Mouse (Mus musculus) liver, postnatal 0 days (tissue): ENCODE measurements at regions not wholly inside any gene's neighbourhood (a gene's known extent, or its start where the extent isn't known, plus 50 kb on each side); places are given as distances from the start of the nearest gene placed in this dataset.

ENCODE experiments used
- ATAC-seq: fragments of 200-750 bp; cut with Nextera tagmentation; 2 replicates; pipeline ENCODE4 v1.8.0; 2017; ENCODE audit warnings: mild to moderate bottlenecking, moderate library complexity
- DNase-seq: peaks from one replicate; pipeline ENCODE4 v3.0.0-alpha.2; 2016
- H3K27ac ChIP-seq: fragments of 300-500 bp; sonication (generic); 2 replicates; pipeline ENCODE4 v1.5.1; 2014; ENCODE audit warnings: antibody characterized with exemption, moderate library complexity, mild to moderate bottlenecking, low read depth
- H3K27me3 ChIP-seq: fragments of 300-500 bp; sonication (generic); 2 replicates; pipeline ENCODE4 v1.6.1; 2014; ENCODE audit warnings: low read length, control low read depth, mixed read lengths; ENCODE audit not compliant: insufficient read depth
- H3K36me3 ChIP-seq: fragments of 300-500 bp; sonication (generic); replicated peaks from 2 replicates; pipeline ENCODE4 v1.6.1; 2014; ENCODE audit warnings: mild to moderate bottlenecking, control low read depth, low read length, moderate library complexity, mixed read lengths; ENCODE audit not compliant: insufficient read depth
- H3K4me1 ChIP-seq: fragments of 300-500 bp; sonication (generic); 2 replicates; pipeline ENCODE4 v1.6.1; 2014; ENCODE audit warnings: antibody characterized with exemption, mild to moderate bottlenecking, control low read depth; ENCODE audit not compliant: insufficient read depth
- H3K4me2 ChIP-seq: fragments of 300-500 bp; sonication (generic); 2 replicates; pipeline ENCODE4 v1.6.1; 2014; ENCODE audit warnings: low read depth, mild to moderate bottlenecking, low read length, moderate library complexity, mixed read lengths
- H3K4me3 ChIP-seq: fragments of 300-500 bp; sonication (generic); 2 replicates; pipeline ENCODE4 v1.5.1; 2014; ENCODE audit warnings: low read depth, low read length
- H3K9ac ChIP-seq: fragments of 300-500 bp; sonication (generic); replicated peaks from 2 replicates; pipeline ENCODE4 v1.6.1; 2014; ENCODE audit warnings: mild to moderate bottlenecking, moderate library complexity
- H3K9me3 ChIP-seq: fragments of 300-500 bp; sonication (generic); 2 replicates; pipeline ENCODE4 v1.6.1; 2016; ENCODE audit warnings: mild to moderate bottlenecking, control low read depth, low read length, mixed read lengths
- CTCF ChIP-seq: sonication (generic); IDR thresholded peaks from 2 replicates; pipeline ENCODE4 v1.5.1; 2016; ENCODE audit warnings: antibody characterized with exemption, low read depth
- EP300 ChIP-seq: IDR thresholded peaks from 2 replicates; pipeline ENCODE4 v1.6.1; 2016; ENCODE audit warnings: antibody characterized with exemption, low read depth, mild to moderate bottlenecking
- WGBS: fragments of 180-500 bp; shearing (Covaris S2); extraction: QIAGEN DNeasy Blood & Tissue Kit; methylation state at CpG from one replicate; pipeline ENCODE4 v1.1.7; 2014; ENCODE audit not compliant: insufficient replicate concordance; 5-methylcytosine and 5-hydroxymethylcytosine counted together

- TF ChIP-seq EP300, result no peak
- no peak for TF ChIP-seq CTCF
- Histone ChIP-seq H3K36me3 (no peaks in the 10 kb centered on the region), H3K4me2 (no peak overlapping the region), H3K9me3 (no peaks in the 10 kb centered on the region), H3K9ac (no peak overlapping the region), H3K4me3 (no peak overlapping the region), H3K27ac (no peak overlapping the region), H3K4me1 (no peaks in the 10 kb centered on the region), H3K27me3 (no peaks in the 10 kb centered on the region)
- no peak for ATAC-seq
- 60% methylated on average over 5 of the region's 5 CpGs for WGBS
- no peak for DNase-seq
These were observed 245.8 kb upstream of the Nr4a3 start for GRCm38 (mm10) chr4:47799165-47799564.

GRCm38 (mm10) chr4:47803111-47803510, 241.8 kb upstream of the Nr4a3 start:
- no peaks in the 10 kb centered on the region for H3K36me3 ChIP-seq
- ATAC-seq, result no peak
- H3K9me3 ChIP-seq, result no peaks in the 10 kb centered on the region
- no peak overlapping the region for H3K4me3 ChIP-seq
- WGBS, result 73% methylated on average over 3 of the region's 3 CpGs
- no peak overlapping the region for H3K4me2 ChIP-seq
- no peak overlapping the region for H3K9ac ChIP-seq
- H3K4me1 ChIP-seq, result no peaks in the 10 kb centered on the region
- no peak for DNase-seq
- TF ChIP-seq EP300, result no peak
- TF ChIP-seq CTCF, result no peak
- no peak overlapping the region for H3K27ac ChIP-seq
- no peaks in the 10 kb centered on the region for H3K27me3 ChIP-seq

GRCm38 (mm10) chr4:47807877-47808276, 237.1 kb upstream of the Nr4a3 start:
- Histone ChIP-seq H3K27ac (no peak overlapping the region), H3K27me3 (no peaks in the 10 kb centered on the region), H3K4me2 (no peak overlapping the region), H3K36me3 (no peaks in the 10 kb centered on the region), H3K9ac (no peak overlapping the region), H3K4me3 (no peak overlapping the region), H3K4me1 (no peaks in the 10 kb centered on the region), H3K9me3 (no peaks in the 10 kb centered on the region)
- TF ChIP-seq EP300, result no peak
- TF ChIP-seq CTCF, result no peak
- ATAC-seq, result no peak
- WGBS, result 26% methylated on average over 3 of the region's 3 CpGs
- no peak for DNase-seq

GRCm38 (mm10) chr4:47814030-47814429, 230.9 kb upstream of the Nr4a3 start:
- TF ChIP-seq CTCF (no peak), EP300 (no peak)
- Histone ChIP-seq H3K9me3 (no peaks in the 10 kb centered on the region), H3K27me3 (no peaks in the 10 kb centered on the region), H3K27ac (no peak overlapping the region), H3K4me3 (no peak overlapping the region), H3K4me2 (no peak overlapping the region), H3K36me3 (no peaks in the 10 kb centered on the region), H3K9ac (no peak overlapping the region), H3K4me1 (no peaks in the 10 kb centered on the region)
- ATAC-seq (no peak), DNase-seq (no peak)
- 68% methylated on average over 7 of the region's 7 CpGs for WGBS

- Histone ChIP-seq H3K4me2 (no peak overlapping the region), H3K4me3 (no peak overlapping the region), H3K36me3 (no peaks in the 10 kb centered on the region), H3K27me3 (no peaks in the 10 kb centered on the region), H3K9me3 (no peaks in the 10 kb centered on the region), H3K9ac (no peak overlapping the region), H3K27ac (no peak overlapping the region), H3K4me1 (no peaks in the 10 kb centered on the region)
- TF ChIP-seq CTCF, result no peak
- TF ChIP-seq EP300, result no peak
- ATAC-seq (no peak), DNase-seq (no peak)
- 77% methylated on average over 18 of the region's 18 CpGs for WGBS
These were observed 226.4 kb upstream of the Nr4a3 start for GRCm38 (mm10) chr4:47818371-47819159.

GRCm38 (mm10) chr4:47820562-47820961, 224.4 kb upstream of the Nr4a3 start:
- 84% methylated on average over 1 of the region's 1 CpGs for WGBS
- Histone ChIP-seq H3K4me2 (no peak overlapping the region), H3K4me3 (no peak overlapping the region), H3K27me3 (no peaks in the 10 kb centered on the region), H3K36me3 (no peaks in the 10 kb centered on the region), H3K9me3 (no peaks in the 10 kb centered on the region), H3K4me1 (no peaks in the 10 kb centered on the region), H3K9ac (no peak overlapping the region), H3K27ac (no peak overlapping the region)
- no peak for ATAC-seq
- no peak for DNase-seq
- TF ChIP-seq CTCF, result no peak
